Mouse (Mus musculus): ENCODE results near the gene Adamts13.

Gene Adamts13

GRCm38 (mm10) chr2:27038596-27038995 is 65.4 kb downstream of the Adamts13 start:
- peak; percentile 66 for DNase-seq

- DNase-seq, result peak; percentile 39
Observed at GRCm38 (mm10) chr2:27039286-27039685, 66.1 kb downstream of the Adamts13 start.

- DNase-seq, result peak; percentile 56
Observed at GRCm38 (mm10) chr2:27042131-27042844, 69.1 kb downstream of the Adamts13 start.

GRCm38 (mm10) chr2:27043461-27043860 is 70.2 kb downstream of the Adamts13 start:
- DNase-seq, result peak; percentile 79

GRCm38 (mm10) chr2:27044166-27044565 is 71.0 kb downstream of the Adamts13 start:
- no peak for DNase-seq

- DNase-seq, result no peak
Observed at GRCm38 (mm10) chr2:27044641-27045040, 71.4 kb downstream of the Adamts13 start.

- no peak for DNase-seq
Observed at GRCm38 (mm10) chr2:27045979-27046770, 73.0 kb downstream of the Adamts13 start.

- no peak for DNase-seq
Observed at GRCm38 (mm10) chr2:27049408-27049807, 76.2 kb downstream of the Adamts13 start.

- DNase-seq, result no peak
Observed at GRCm38 (mm10) chr2:27058251-27058650, 85.0 kb downstream of the Adamts13 start.

- no peak for DNase-seq
Observed at GRCm38 (mm10) chr2:27058751-27059150, 85.5 kb downstream of the Adamts13 start.

- DNase-seq, result no peak
Observed at GRCm38 (mm10) chr2:27059187-27059586, 86.0 kb downstream of the Adamts13 start.

All from liver (tissue).